Mouse (Mus musculus): Measurements from ENCODE around the gene Pip5k1b.

DNA sequence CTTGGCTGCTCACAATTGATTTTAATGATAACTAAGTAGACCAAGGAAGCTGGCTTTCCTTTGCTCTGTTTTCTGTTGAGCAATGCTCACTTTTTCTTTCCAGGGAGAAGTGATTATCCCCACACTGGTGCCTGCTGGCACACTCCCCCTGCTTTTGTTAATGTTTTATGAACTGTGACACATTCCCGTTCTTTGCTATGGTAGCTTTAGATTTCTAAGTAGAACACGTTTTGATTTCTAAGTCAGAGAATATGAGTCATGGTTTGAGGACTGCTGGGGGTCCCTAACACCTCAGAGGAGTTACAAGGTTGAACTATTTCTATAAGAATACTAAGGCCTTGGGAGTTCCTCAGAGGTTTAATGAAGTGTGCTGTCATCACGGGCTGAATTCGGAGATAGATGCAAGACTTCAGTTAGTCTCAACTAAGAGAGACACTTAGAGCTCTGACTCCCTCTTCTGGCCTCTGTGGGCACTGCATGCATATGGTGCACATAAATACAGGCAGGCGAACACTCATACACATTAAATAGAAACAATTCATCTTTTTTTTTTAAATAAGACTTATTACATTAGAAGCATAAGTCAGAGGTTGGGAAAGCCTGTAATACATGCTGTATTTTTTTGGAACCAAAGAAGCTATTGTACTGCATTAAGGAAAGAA, 203.2 kb downstream of the Pip5k1b start:
- TF ChIP-seq GATA1 (IDR thresholded peaks at IDR 0.05; ENCODE audit: low read length) (no peak), TAL1 (IDR thresholded peaks at IDR 0.05; ENCODE audit: low read length) (no peak)
